Mouse (Mus musculus) cerebellum, adult 18-20 months (tissue): ENCODE data around the gene Acss2.
"Not testable (repeated sequence)": the region's sequence is repeated elsewhere in the genome, so short reads cannot be mapped to it uniquely, and the experiment has no call there.

ENCODE experiments used
- DNase-seq, 2 experiments: peaks; one replicate each; pipeline ENCODE4 v3.0.0; 2021

Gene Acss2

DNA sequence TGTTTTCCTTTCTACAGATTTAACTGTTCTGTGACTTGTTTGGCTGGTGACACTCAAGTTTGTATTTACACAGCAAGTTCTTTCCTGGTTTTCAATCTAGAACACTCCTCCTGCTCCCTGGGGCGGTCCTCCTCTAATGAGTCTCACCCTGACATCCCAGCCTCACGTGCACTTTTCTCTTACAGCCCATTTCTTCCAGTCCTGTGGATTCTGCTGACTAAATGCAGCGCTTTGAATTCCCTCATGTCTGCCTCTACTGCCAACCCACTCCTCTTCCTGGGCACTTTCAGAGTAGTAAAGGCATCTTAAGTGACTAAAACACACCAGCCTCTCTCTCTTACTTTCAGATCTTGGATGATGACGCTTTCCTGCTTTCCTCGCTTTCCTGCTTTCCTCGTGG lies 73.9 kb downstream of the Acss2 start:
- no peak for DNase-seq

DNA sequence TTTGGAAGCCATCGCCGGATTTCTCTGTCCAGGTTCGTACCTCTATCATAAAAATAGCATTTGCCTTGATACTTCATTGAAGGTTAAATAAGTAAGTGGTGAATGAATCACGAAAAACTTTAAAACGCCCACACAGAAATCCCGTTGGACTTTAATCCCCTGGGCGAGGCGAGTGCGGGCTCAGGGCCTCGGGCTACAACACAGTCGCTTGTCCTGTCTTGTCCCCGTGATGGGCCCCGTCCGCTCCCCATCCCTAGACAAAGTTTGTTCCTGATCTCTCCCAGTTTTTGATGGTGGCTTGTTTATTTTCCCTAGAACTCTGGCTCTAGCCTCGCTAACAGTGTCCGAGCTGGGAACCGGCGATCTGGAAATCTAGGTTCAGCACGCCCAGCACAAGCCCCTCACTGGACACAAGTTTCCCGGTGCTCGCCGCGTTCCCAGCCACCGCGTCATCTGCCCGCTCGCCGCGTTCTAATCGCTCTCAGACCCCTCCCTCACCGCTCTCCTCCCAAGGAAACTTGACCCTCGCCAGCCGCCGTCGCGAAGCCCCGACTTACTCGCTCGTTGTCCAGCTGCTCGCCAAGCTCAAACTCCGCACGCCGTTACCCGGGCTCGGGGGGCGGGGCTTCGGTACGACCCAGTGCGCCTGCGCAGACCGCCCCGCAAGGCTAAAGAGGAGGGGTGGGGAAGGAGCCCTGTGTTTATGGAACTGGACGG lies 74.5 kb downstream of the Acss2 start, which contains the start of gene Gss:
TSS of gene Gss (minus strand) at position 674 of the 717 bp plus-strand sequence.
- DNase-seq = peak; percentile 96 to 99

- DNase-seq = no peak
Measured at GRCm38 (mm10) chr2:155592854-155593283, 75.1 kb downstream of the Acss2 start.

GRCm38 (mm10) chr2:155595516-155595915 lies 77.8 kb downstream of the Acss2 start:
- DNase-seq = no peak

- DNase-seq = no peak
Measured at GRCm38 (mm10) chr2:155603707-155604106, 86.0 kb downstream of the Acss2 start.

GRCm38 (mm10) chr2:155604560-155605235 lies 87.0 kb downstream of the Acss2 start:
- DNase-seq = no peak

- not testable (repeated sequence) for DNase-seq
Measured at GRCm38 (mm10) chr2:155605236-155605589, 87.5 kb downstream of the Acss2 start.

DNA sequence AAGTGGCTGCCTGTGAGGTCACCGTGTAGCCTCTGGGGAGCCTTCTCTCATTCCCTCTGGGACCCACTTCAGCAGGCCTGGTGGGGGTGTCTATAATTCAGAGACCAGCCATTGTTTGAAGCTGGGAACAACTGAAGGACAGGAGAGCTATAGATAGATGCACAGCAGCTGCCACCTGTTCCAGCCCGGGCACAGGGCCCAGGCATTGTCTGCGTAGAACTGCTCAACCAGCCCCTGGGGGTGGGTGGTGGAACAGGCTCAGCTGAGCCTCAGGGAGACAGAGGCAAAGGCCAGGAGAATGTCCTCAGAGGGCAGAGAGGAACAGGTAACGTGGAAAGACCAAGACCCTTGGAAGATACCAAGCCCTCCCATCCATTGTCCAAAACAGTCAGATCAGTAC lies 88.6 kb downstream of the Acss2 start:
- peak; percentile 77 to 84 for DNase-seq

DNA sequence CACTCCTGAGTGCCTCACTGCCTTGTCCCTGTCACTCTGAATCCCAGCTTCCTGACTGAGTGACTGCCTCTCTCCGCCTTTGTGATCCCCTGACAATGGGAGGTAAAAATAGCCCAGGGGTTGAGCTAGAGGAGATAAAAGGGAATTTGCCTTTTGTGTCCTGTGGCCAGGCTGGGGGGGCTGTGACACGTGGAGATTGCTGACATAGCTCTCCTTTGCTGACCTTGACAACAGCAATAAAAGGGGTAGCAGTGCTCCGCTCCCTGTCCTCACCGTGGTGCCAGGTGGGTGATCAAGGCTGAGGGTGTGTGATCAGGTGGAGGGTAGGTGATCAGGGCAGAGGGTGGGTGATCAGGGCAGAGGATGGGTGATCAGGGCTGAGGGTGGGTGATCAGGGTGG lies 93.2 kb downstream of the Acss2 start, which contains the start of gene Myh7b:
TSS of gene Myh7b (plus strand) at position 235 of the 400 bp plus-strand sequence.
- no peak for DNase-seq

DNA sequence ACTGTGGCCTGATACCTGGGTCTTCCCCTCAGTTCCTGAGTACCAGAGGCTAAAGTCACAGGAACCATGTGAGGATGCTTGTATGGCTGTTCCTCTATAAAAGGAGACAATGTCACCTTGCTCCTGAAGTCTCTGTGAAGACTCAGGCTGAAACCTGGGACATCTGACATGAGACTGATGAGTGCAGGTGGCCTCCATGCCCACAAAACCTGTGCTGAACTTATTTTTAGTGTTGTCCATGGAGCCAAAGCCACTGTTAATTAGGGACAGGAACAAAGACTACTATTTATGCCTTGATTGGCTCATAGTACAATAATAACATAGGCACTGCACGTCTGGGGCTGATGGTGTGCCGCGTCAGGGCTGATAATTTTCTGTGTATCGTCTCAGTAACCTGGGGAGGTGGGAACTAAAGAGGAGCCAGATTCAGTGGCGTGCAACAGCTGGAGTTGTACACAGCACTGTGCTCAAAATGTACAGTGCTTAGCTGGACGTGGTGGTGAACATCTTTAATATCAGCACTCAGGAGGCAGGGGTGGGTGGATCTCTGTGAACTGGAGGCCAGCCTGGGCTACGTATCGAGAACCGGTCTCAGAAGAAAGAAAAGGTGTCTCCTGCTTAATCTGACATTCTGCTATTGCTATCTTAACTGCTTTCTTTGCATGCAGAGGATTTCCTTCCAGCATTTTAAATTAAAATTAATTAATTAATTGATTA lies 94.2 kb downstream of the Acss2 start:
- DNase-seq = no peak

GRCm38 (mm10) chr2:155613326-155613755 lies 95.6 kb downstream of the Acss2 start:
- peak; percentile 81 to 89 for DNase-seq

DNA sequence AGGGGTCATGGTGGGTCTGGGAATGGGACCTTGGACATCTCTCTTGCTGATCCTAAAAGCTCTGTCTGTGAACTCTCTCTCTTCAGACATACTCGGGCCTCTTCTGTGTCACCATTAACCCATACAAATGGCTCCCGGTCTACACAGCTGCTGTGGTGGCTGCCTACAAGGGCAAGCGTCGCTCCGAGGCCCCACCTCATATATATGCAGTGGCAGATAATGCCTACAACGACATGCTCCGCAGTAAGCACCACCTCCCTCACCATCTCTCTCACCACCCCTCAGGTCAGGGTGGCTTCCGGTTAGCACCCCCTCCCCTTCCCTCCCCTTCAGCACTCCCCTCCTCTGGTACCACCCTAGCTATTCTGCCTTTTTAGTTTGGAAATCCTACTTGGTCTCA lies 96.2 kb downstream of the Acss2 start:
- no peak for DNase-seq

DNA sequence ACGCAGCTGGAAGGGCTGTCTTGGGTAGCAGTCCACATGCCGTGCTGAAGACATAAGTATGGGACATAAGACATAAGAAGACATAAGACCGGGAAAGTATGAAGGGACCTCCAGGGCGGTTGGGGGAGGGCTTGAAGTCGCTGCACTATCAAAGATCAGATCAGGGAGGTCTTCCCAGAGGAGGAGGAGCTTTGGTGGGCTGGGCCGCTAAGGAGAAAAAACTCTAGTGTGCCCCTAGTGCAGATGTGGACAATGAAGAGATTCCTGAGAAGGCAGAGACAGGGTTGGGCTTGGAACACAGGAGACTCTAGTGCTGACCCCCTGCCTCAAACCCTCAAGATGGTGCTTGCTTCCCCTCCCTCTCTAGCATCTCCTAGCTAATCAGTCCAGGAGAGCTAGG lies 99.2 kb downstream of the Acss2 start:
- no peak for DNase-seq

DNA sequence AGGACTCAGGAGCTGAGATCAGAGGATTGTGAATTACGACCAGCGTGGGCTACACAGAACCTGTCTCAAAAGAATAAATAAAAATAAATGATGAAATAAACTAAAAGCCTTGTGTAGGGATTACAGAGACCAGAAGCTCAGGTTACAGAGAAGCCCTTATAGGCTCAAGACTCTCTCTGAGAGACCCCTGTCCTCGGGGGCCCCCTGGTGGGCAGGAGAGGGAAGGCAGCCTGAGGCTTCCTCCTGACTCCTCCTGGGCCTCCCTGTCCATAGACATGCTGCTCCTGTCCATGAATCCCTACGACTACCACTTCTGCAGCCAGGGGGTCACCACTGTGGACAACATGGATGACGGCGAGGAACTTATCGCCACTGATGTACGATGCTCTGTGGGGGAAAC lies 102.1 kb downstream of the Acss2 start:
- DNase-seq = peak; percentile 91 to 92

- DNase-seq = no peak
Measured at GRCm38 (mm10) chr2:155622606-155623005, 104.9 kb downstream of the Acss2 start.

GRCm38 (mm10) chr2:155623996-155624395 lies 106.2 kb downstream of the Acss2 start:
- no peak for DNase-seq

- peak in 1 of 2 experiments; percentile 53 for DNase-seq
Measured at GRCm38 (mm10) chr2:155624730-155625129, 107.0 kb downstream of the Acss2 start.

GRCm38 (mm10) chr2:155626277-155626676 lies 108.5 kb downstream of the Acss2 start:
- no peak for DNase-seq

GRCm38 (mm10) chr2:155627030-155627738 lies 109.4 kb downstream of the Acss2 start:
- DNase-seq = peak; percentile 74 to 83

GRCm38 (mm10) chr2:155628112-155628511 lies 110.4 kb downstream of the Acss2 start:
- no peak for DNase-seq

- peak in 1 of 2 experiments; percentile 45 for DNase-seq
Measured at GRCm38 (mm10) chr2:155628519-155628918, 110.8 kb downstream of the Acss2 start.

DNA sequence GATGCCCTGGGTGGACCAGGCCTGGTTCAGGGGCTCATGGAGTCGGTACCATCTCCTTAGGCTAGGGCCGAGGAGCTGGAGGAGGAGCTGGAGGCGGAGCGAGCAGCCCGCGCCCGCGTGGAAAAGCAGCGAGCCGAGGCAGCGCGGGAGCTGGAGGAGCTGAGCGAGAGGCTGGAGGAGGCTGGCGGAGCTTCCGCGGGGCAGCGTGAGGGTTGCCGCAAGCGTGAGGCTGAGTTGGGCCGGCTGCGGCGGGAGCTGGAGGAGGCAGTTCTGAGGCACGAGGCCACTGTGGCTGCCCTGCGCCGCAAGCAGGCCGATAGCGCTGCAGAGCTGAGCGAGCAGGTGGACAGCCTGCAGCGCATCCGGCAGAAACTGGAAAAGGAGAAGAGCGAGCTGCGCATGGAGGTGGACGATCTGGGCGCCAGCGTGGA lies 111.5 kb downstream of the Acss2 start:
- DNase-seq = peak; percentile 78 to 80

DNA sequence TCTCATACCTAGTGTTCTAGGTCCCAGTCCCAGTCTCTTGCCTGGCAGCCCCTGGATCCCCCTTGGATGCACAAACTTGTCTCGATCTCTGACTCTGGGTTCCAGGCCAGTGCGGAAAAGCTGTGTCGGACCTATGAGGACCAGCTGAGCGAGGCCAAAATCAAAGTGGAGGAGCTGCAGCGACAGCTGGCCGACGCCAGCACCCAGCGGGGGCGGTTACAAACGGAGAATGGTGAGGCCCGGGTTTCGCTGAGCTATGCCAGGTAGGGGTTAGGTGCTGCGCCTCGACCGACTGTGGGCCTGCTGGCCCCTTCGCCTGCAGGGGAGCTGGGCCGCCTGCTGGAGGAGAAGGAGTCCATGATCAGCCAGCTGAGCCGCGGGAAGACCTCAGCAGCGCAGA lies 112.4 kb downstream of the Acss2 start:
- peak in 1 of 2 experiments; percentile 35 for DNase-seq
